Mouse (Mus musculus) C2C12 (cell line): Measurements from ENCODE around the gene Atic. TPM values are rescaled to one million over a fixed set of nuclear protein-coding genes. Genes with fewer than 3 reads are reported as not detected.
A peak's percentile ranks its signal among the peaks of the same experiment; 100 is the strongest.

ENCODE experiments used
- H3K27me3 ChIP-seq: one replicate; pipeline ENCODE4 v1.6.1; 2011; ENCODE audit not compliant: control insufficient read depth, insufficient read depth, insufficient read length
- H3K36me3 ChIP-seq: one replicate; pipeline ENCODE4 v1.6.1; 2011; ENCODE audit not compliant: control insufficient read depth, insufficient read depth
- H3K4me3 ChIP-seq: one replicate; pipeline ENCODE4 v1.5.1; 2011; ENCODE audit warnings: mild to moderate bottlenecking, control low read depth; ENCODE audit not compliant: poor library complexity, insufficient read depth, severe bottlenecking
- H3K79me2 ChIP-seq: one replicate; pipeline ENCODE4 v1.6.1; 2011; ENCODE audit not compliant: control insufficient read depth, insufficient read depth
- H3K79me3 ChIP-seq: one replicate; pipeline ENCODE4 v1.6.1; 2011; ENCODE audit warnings: low read depth, control low read depth
- H3ac ChIP-seq: one replicate; pipeline ENCODE3; 2011; ENCODE audit warnings: low read depth; ENCODE audit not compliant: control insufficient read depth, insufficient read length
- CEBPB ChIP-seq: IDR thresholded peaks from one replicate; pipeline ENCODE4 v1.6.1; 2011; ENCODE audit warnings: low read depth, mild to moderate bottlenecking, control low read depth, moderate library complexity
- CTCF ChIP-seq: IDR thresholded peaks from one replicate; pipeline ENCODE4 v1.5.1; 2011; ENCODE audit not compliant: control insufficient read depth, insufficient read depth, insufficient read length
- FOSL1 ChIP-seq: IDR thresholded peaks from one replicate; pipeline ENCODE4 v1.8.0; 2011; ENCODE audit warnings: mild to moderate bottlenecking, low read length; ENCODE audit not compliant: poor library complexity, insufficient read depth, severe bottlenecking
- MAX ChIP-seq: IDR thresholded peaks from one replicate; pipeline ENCODE4 v1.6.1; 2011; ENCODE audit warnings: mild to moderate bottlenecking, control low read depth
- MYOD1 ChIP-seq: IDR thresholded peaks from one replicate; pipeline ENCODE4 v1.6.1; 2011; ENCODE audit warnings: low read depth; ENCODE audit not compliant: control insufficient read depth, insufficient read length
- MYOG ChIP-seq: IDR thresholded peaks from one replicate; pipeline ENCODE4 v1.6.1; 2011; ENCODE audit not compliant: control insufficient read depth, insufficient read length; ENCODE audit errors: extremely low read depth
- USF1 ChIP-seq: IDR thresholded peaks from one replicate; pipeline ENCODE4 v1.6.1; 2011; ENCODE audit warnings: low read depth, mild to moderate bottlenecking, control low read depth, moderate library complexity
- long read RNA-seq, 2 experiments: library from polyadenylated mRNA; unstranded; transcript quantifications; one replicate each; pipeline ENCODE4 v2.0.0; 2019 to 2020
- polyA plus RNA-seq: library from polyadenylated mRNA; unstranded; fragments of >200 nt; fragmentation: generic; extraction: Trizol; gene quantifications from one replicate; pipeline ENCODE4 v1.2.1, GENCODE M21; 2012; ENCODE audit warnings: missing spikeins

Gene Atic
- 149 TPM for polyA plus RNA-seq
- long read RNA-seq, experiment 1, partial matches to known transcripts: 16 of 17 reads
- long read RNA-seq, experiment 1, other reads (novel, unspliced or antisense): 0 of 17 reads
- long read RNA-seq, experiment 2, transcript Atic-201 (16 exons, 2,845 nt): major isoform, 108 of 148 reads
- long read RNA-seq, experiment 2, partial matches to known transcripts: 34 of 148 reads
- long read RNA-seq, experiment 2, other reads (novel, unspliced or antisense): 4 of 148 reads

DNA sequence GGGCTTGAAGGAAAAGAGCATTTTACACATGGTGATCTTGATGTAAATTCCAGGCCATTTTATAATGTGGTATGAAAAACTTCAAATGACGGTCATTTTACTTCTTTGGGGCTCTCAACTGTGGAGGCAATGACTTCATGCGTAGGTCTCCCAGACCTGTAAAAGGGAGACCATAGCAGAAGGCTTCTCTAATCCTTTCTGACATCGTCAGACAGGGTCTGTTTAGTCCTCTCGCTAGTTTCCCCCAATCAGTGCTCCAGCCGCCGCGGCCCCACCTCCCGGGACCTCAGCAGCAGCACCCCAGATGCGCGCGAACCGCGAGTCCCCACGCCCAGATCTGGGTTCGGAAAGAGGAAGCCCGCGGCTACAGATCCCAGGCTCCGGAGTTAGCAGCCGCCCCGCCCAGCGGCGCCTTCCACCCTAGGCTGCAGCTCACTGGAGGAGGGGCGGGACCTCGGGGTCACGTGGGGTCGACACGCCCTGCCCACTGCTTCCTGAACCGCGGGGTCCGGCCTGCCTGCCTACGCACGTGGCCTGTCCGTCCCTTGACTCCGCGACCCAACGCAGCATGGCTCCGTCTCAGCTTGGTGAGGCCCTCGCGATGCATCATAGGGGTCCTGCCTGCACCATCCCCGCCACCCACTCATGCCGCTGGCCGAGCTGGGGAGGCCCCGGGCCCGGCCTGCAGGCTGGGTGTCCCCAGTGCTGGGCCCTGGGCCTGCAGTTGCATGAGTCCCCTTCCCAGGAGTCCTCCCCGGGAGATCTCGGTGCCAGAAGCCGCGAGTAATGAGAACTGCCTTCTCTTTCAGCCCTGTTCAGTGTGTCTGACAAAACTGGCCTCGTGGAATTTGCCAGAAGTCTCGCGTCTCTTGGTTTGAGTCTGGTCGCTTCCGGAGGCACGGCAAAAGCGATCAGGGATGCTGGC is at the start of gene Atic:
Gene Atic (plus strand): TSS at position 463 of the 925 bp plus-strand sequence.
- Histone ChIP-seq H3K27me3 (no peaks in the 10 kb centered on the region), H3K79me3 (peaks cover 48% of the 10 kb centered on the region), H3K36me3 (peaks cover 36% of the 10 kb centered on the region), H3K4me3 (peak within 1 kb of the TSS; percentile 87), H3ac (peak within 1 kb of the TSS; percentile 84), H3K79me2 (peaks cover 50% of the 10 kb centered on the region)
- TF ChIP-seq FOSL1 (no peak), MYOD1 (no peak), USF1 (peak; percentile 90), MAX (peak; percentile 95), MYOG (no peak), CTCF (no peak), CEBPB (no peak)

DNA sequence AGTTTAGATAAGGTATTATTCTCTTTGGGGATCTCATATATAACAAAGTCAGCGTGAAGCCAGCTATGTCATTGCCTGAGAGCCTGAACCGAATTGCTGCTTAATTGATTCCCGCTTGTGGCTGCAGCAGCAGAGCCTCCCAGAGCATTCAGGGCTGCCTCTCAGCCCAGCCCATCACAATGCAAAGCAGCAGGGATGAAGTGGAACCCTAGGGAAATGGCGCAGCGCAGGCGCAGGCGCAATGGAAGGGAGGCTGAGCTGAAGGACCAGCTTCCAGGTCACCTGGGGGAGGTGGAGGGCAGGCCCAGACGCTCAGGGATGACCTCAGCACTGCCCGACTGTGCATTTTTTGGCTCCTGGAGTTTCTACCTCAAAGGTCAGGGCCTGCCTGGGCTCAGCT is 49.7 kb upstream of the Atic start:
- Histone ChIP-seq H3K4me3 (no peak overlapping the region), H3K27me3 (no peaks in the 10 kb centered on the region), H3K36me3 (no peaks in the 10 kb centered on the region), H3K79me3 (no peaks in the 10 kb centered on the region), H3ac (no peak overlapping the region), H3K79me2 (no peaks in the 10 kb centered on the region)
- no peak for TF ChIP-seq FOSL1
- no peak for TF ChIP-seq MYOG
- TF ChIP-seq MYOD1: no peak
- TF ChIP-seq MAX: no peak
- TF ChIP-seq CEBPB: no peak
- TF ChIP-seq USF1: no peak
- no peak for TF ChIP-seq CTCF

DNA sequence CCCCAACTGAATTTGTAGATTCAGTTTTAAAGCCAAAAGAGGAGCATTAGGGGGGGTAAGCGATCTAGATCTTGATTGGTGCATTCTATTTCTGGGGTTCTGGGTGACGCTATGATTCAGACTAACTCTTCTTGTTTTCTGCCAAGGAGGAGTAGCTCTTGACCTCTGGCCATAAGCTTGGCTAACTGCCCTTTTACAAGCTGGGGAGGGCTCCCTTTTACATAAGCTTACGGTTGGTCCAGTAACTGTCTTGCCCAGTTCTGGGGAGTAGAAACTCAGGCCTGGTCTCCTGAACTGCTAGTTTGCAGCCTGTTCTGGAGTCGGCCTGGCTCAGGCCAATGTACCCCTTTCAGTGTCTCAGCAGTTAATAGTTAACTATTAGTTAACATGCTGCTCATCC is 41.9 kb upstream of the Atic start:
- no peaks in the 10 kb centered on the region for H3K79me3 ChIP-seq
- no peak overlapping the region for H3K4me3 ChIP-seq
- H3K27me3 ChIP-seq: no peaks in the 10 kb centered on the region
- H3K36me3 ChIP-seq: no peaks in the 10 kb centered on the region
- no peak overlapping the region for H3ac ChIP-seq
- no peaks in the 10 kb centered on the region for H3K79me2 ChIP-seq
- no peak for TF ChIP-seq CEBPB

DNA sequence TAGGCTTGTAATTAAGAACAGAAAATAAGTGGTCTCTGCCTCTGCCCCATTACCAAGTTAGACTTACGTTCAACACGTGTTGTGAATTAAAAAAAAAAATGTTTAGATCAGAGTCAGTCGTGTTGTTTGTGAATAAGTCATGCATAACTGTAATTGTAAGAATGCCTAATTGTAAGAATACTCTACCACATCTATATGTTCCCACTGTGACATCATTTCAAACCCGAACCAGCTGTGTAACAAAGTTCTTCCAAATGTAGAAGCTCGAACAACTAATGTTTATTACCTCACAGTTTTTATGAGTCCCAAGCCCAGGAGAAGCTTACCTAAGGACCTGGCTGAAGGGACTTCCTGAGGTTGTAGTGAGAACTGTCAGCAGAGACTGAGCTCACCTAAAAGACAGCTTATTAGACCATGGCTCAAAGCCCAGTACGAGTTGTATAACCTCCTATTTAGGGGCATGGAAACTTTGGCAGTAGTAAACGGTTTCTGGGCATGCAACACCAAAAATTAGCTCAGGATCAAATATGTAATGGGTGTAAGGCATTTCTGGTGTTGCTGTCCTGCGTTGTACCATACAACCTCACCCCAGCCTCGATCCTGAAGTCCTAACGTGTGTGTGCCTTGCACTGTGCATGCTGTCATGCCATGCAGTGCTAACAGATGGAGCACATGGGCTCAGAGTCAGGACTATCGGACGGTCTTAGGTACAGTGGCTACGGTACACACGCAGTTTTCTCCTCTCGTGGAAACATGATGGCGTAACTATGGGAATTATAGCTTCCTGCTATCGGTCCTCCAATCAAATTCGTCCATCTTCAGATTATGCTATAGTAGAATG is 27.9 kb upstream of the Atic start:
- TF ChIP-seq USF1 (no peak), CTCF (no peak), MAX (no peak), MYOG (no peak), FOSL1 (no peak), CEBPB (no peak), MYOD1 (no peak)
- Histone ChIP-seq H3K79me3 (no peaks in the 10 kb centered on the region), H3K4me3 (no peak overlapping the region)

DNA sequence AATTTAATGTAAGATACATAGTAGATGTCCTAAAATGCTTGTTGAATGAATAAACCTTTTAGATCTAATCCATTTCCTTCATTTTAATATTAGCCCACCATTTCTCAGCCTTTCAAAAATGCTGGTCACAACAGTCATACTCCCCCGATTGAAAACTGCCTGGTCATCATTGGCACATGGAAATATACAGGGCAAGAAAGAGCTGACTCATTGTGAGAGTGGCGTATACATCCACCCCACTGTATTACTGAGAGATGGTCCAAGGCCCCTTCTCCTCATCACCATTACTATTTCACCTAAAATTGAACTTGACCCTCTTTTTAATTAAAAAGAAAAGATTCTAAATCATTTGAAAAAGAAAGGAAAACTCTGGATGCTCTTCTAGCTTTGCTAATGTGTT is 26.2 kb upstream of the Atic start:
- Histone ChIP-seq H3K79me3 (no peaks in the 10 kb centered on the region), H3K27me3 (no peaks in the 10 kb centered on the region), H3ac (no peak overlapping the region), H3K36me3 (no peaks in the 10 kb centered on the region), H3K79me2 (no peaks in the 10 kb centered on the region), H3K4me3 (no peak overlapping the region)
- TF ChIP-seq FOSL1: no peak
- TF ChIP-seq USF1: no peak
- no peak for TF ChIP-seq MYOD1
- no peak for TF ChIP-seq CEBPB
- no peak for TF ChIP-seq MAX
- TF ChIP-seq MYOG: no peak
- TF ChIP-seq CTCF: no peak

More for the DNA sequence above, 27.9 kb upstream of the Atic start:
- no peaks in the 10 kb centered on the region for H3K27me3 ChIP-seq
- H3ac ChIP-seq: no peak overlapping the region
- H3K79me2 ChIP-seq: no peaks in the 10 kb centered on the region
- H3K36me3 ChIP-seq: no peaks in the 10 kb centered on the region
